ENCODE assay signal across 8 mouse cellular contexts in the genomic region with DNA sequence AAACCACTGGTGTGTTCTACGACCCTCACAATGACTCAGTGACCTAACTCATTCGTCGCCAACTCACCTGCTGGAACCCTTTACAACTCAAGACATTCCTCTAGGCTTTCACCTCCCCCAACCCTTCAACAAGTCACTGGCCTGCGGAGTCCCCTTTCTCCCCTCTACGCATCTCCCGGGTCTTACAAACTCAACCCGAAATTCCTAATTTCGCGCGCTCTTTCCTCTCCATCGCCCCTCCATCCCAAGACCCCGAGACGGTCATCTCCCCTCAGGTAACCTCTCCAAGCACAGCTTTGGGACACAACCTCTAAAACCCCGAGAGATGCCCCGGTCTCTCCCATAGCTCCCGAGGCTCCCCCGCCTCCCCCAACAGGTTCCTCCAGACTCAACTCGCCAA.
DNase-seq lines count a peak whose midpoint lies in the region; ATAC-seq and TF ChIP-seq lines count a peak whose summit lies in the region.

No protein-coding gene starts in this region.

- in situ Hi-C loops in ES-E14 (cut with MboI; ENCODE audit: low sequenced_read_pairs in 2 of 2, unreplicated experiment in 2 of 2): no loop called here

- peaks cover 21% of the 10 kb centered on the region for H3K36me3 ChIP-seq in heart, embryonic 13.5 days
- H3K36me3 ChIP-seq in ES-E14 (ENCODE audit: control insufficient read depth, insufficient read depth, low read length, poor library complexity, severe bottlenecking): no peaks in the 10 kb centered on the region; the same call in 1 of the 2 replicates
- peaks cover 5% of the 10 kb centered on the region; the same call in 1 of the 2 replicates for H3K36me3 ChIP-seq in forebrain, embryonic 15.5 days
- no peaks in the 10 kb centered on the region for H3K36me3 ChIP-seq in liver, embryonic 16.5 days (ENCODE audit: control insufficient read depth, insufficient read depth)

- no peak for DNase-seq in heart, adult 18-20 months
- peak; percentile 20 for DNase-seq in ES-E14 (ENCODE audit: low read depth, low spot score)
- no peak for DNase-seq in gastrocnemius, postnatal 10 days
- no peak for DNase-seq in cerebellum, postnatal 10 days
- DNase-seq in right cerebral cortex, postnatal 36 days (ENCODE audit: low spot score in 2 of 2): no peak

- H3K4me1 ChIP-seq in heart, embryonic 13.5 days: peaks cover 42% of the 10 kb centered on the region
- 0 out of 4 replicates have a peak, but pooled peaks cover 0 to 7% of the 10 kb centered on the region in 2 experiments for H3K4me1 ChIP-seq in ES-E14 (ENCODE audit: control insufficient read depth in 2 of 2, insufficient read depth in 2 of 2, low read length in 2 of 2, poor library complexity in 1 of 2)
- H3K4me1 ChIP-seq in forebrain, embryonic 15.5 days: peaks cover 39% of the 10 kb centered on the region
- peaks cover 8% of the 10 kb centered on the region for H3K4me1 ChIP-seq in liver, embryonic 16.5 days (ENCODE audit: control insufficient read depth, low read depth, low read length)

- H3K9ac ChIP-seq in heart, embryonic 13.5 days: peak overlapping the region; percentile 97
- H3K9ac ChIP-seq in ES-E14 (ENCODE audit: insufficient read depth, low read depth, low read length, poor library complexity, severe bottlenecking): peak overlapping the region; percentile 81
- peak overlapping the region; percentile 71 for H3K9ac ChIP-seq in forebrain, embryonic 15.5 days (replicated peaks)
- peak overlapping the region; percentile 64 for H3K9ac ChIP-seq in liver, embryonic 16.5 days (ENCODE audit: low read depth, low read length)

- H3K4me3 ChIP-seq in heart, embryonic 13.5 days: peak overlapping the region; percentile 83
- peak overlapping the region; percentile 98 for H3K4me3 ChIP-seq in ES-E14 (ENCODE audit: insufficient read depth in 1 of 2, low read depth in 1 of 2, low read length in 2 of 2, poor library complexity in 1 of 2, severe bottlenecking in 1 of 2)
- peak overlapping the region; percentile 57 for H3K4me3 ChIP-seq in forebrain, embryonic 15.5 days
- peak overlapping the region; percentile 61 for H3K4me3 ChIP-seq in liver, embryonic 16.5 days (ENCODE audit: low read depth, low read length)

- ATAC-seq in heart, embryonic 13.5 days (ENCODE audit: extremely low read depth, insufficient number of reproducible peaks, low FRiP score, low TSS enrichment): no peak
- ATAC-seq in forebrain, embryonic 15.5 days (replicated peaks): peak; percentile 39
- ATAC-seq in liver, embryonic 16.5 days (ENCODE audit: low read depth): no peak

- peaks cover 5% of the 10 kb centered on the region; the same call in 1 of the 2 replicates for H3K9me3 ChIP-seq in heart, embryonic 13.5 days
- H3K9me3 ChIP-seq in ES-E14 (ENCODE audit: control insufficient read depth, insufficient read depth, low read depth, low read length): no peaks in the 10 kb centered on the region
- no peaks in the 10 kb centered on the region for H3K9me3 ChIP-seq in forebrain, embryonic 15.5 days
- no peaks in the 10 kb centered on the region for H3K9me3 ChIP-seq in liver, embryonic 16.5 days (replicated peaks; ENCODE audit: control insufficient read depth, low read length)

- 1% methylated on average over 18 of the region's 18 CpGs for WGBS in heart, embryonic 13.5 days
- WGBS in forebrain, embryonic 15.5 days: under 1% methylated on average over 17 of the region's 18 CpGs
- 3% methylated on average over 17 of the region's 18 CpGs for WGBS in liver, embryonic 16.5 days (ENCODE audit: insufficient replicate concordance)

- no peaks in the 10 kb centered on the region for H3K27me3 ChIP-seq in heart, embryonic 13.5 days (replicated peaks)
- no peaks in the 10 kb centered on the region for H3K27me3 ChIP-seq in forebrain, embryonic 15.5 days
- H3K27me3 ChIP-seq in liver, embryonic 16.5 days (ENCODE audit: control insufficient read depth, insufficient read depth, low read depth, low read length): peaks cover 6% of the 10 kb centered on the region

- peak overlapping the region; percentile 80 for H3K4me2 ChIP-seq in heart, embryonic 13.5 days
- H3K4me2 ChIP-seq in forebrain, embryonic 15.5 days (replicated peaks): peak overlapping the region; percentile 70
- peak overlapping the region; percentile 73 for H3K4me2 ChIP-seq in liver, embryonic 16.5 days (ENCODE audit: low read depth, low read length)

- H3K27ac ChIP-seq in heart, embryonic 13.5 days (replicated peaks): peak overlapping the region; percentile 93
- H3K27ac ChIP-seq in ES-E14 (ENCODE audit: insufficient read depth, low read depth, low read length, poor library complexity, severe bottlenecking): peak overlapping the region; percentile 83
- peak overlapping the region; percentile 85 for H3K27ac ChIP-seq in forebrain, embryonic 15.5 days (replicated peaks)
- H3K27ac ChIP-seq in liver, embryonic 16.5 days (ENCODE audit: low read length): no peak overlapping the region

TF ChIP-seq in ES-E14, 5 proteins besides CTCF, POLR2A, EP300 and RAD21:
- TF ChIP-seq MAFK (IDR thresholded peaks at IDR 0.05; ENCODE audit: insufficient read depth, low read depth, low read length) (no peak), ZC3H11A (IDR thresholded peaks at IDR 0.05; ENCODE audit: borderline replicate concordance, low read depth, low read length) (no peak), ZNF384 (IDR thresholded peaks at IDR 0.05; ENCODE audit: low read depth, low read length) (no peak), CHD2 (IDR thresholded peaks at IDR 0.05; ENCODE audit: low read depth, low read length) (no peak), HCFC1 (IDR thresholded peaks at IDR 0.05; ENCODE audit: borderline replicate concordance, insufficient read depth, low read length) (no peak)
TF ChIP-seq in ES-E14: peak in this region for 0.
